Mouse (Mus musculus) mesoderm, embryonic 11.5 days (tissue): ENCODE results near the gene Gcnt7.

Experiments
- DNase-seq: peaks from one replicate; pipeline ENCODE4 v3.0.0-alpha.2; 2012; ENCODE audit warnings: low read depth, low spot score

The Gcnt7 gene

DNA sequence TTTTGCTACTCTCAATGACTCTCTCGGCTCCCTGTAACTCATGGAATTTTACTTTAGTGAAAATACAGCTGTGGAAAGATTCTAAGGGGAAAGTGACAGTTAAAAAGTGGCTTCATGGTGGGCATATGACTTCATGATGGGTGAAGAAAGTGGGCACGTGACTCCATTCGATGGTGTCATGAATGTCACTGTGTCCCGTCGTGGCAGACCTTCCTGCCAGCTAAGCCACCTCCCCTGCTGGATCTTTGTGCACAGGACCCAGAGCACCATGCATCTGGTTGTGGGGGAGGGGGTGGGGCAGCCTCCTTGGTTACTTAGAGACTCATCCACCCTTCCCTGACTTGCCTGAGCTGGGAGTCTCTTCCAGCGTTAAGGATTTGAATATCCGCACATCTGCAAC lies 54.2 kb downstream of the Gcnt7 start:
- no peak for DNase-seq

- no peak for DNase-seq
Measured at GRCm38 (mm10) chr2:172401116-172401825, 57.1 kb downstream of the Gcnt7 start.
